Mouse (Mus musculus): Measurements from ENCODE around the gene Dctn3.

The Dctn3 gene

DNA sequence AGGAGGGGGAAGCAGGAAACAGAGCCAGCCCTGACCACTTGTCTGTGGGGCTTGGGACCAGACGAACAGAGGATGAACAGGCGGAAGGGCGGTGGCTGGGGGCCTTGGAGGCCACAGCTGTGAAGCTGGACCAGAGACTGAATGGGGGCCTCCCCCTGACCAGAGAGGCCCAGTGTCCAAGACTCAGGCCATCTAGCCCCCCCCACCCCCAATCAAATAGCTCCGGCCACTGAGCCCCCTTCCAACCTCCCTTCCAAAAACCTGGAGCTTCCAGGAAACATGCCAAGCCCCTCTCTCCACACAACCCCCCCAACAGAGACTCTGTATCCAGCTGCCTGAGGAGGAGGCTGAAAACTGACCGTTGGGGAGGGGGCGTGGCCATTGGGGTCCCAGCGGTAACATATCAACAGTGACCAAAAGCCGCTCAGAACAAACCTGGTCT is 50.4 kb downstream of the Dctn3 start:
- no peak for DNase-seq (ENCODE audit: low read depth, low spot score)

DNA sequence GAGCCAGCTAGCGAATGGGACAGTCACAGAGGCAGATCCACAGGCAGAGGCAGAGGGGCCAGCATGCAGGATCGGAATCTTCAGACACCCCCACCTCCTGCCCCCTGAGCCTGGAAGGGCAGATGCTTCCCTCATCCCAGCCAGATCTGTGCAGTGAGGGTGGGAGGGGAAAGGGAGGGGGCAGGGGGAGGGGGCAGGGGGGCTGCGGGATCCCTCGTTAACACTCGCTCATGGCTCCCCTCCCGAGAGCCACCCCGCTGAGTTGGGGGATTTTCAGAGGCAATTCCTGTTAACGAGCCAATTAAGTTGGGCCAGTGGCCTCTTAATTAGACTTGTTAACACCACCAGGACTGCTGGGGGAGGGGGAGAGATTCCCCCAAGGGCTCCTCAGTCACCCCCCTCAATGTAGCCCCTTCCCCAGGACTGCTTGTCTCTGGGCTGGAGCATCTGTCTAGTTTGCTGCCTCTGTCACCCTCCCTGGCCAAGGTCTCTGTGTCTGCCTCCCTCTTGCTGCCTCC is 50.9 kb downstream of the Dctn3 start:
- no peak for DNase-seq (ENCODE audit: low read depth, low spot score)

DNA sequence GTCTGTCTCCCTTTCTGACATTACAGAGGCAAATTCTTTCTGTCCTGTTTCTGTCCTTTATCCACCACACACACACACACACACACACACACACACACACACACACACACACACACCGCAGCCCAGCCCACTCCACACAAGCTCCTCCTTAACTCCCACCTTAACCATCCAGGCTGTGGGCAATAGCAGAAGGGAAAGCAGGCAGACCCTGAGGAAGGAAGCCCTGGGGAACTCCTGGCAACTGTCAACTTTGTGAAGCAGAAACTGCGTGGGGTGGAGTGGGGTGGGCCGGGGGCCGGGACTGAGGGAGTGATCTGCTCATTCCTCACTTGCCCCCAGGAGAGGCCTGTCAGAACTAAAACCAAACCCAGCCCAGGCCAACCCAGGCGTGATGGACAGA is 51.5 kb downstream of the Dctn3 start:
- no peak for DNase-seq (ENCODE audit: low read depth, low spot score)

DNA sequence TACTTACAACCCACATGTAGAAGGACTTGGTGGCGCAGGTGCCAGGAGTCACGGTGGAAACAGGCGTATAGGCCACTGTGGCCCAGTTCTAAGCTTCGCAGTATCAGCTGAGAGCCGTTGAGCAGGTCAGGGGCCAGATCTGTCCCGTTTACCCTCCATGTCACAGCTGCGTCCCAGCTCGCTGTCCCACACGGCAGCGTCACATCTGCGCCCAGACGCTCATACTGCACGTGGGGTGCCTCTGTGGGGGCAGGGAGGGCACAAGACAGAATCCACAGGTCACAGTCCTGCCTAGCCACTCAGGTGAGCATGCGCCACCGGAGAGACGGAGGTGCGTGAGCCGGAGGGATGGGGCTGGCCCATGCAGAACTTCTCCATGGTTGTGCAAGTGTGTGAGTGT is 52.1 kb downstream of the Dctn3 start:
- no peak for DNase-seq (ENCODE audit: low read depth, low spot score)

DNA sequence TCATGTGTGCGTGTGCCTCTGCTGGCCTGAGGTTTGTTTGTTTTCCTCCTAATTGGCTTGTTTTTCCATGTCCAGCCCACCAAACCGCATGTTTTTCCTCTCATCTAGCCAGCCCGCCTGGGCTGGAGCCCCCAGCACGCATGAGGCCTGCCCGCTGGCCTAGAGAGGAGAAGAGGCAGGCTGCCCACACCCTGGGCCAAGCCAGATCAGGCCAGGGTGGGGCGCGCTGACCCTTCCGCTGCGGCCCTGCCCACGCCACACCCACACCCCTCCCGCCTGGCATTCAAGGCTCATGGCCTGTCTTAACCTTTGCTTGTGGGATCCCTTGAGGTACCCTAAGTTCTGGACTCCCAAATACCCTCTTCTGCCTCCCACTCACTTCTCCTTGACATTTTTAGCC is 56.3 kb downstream of the Dctn3 start:
- no peak for DNase-seq (ENCODE audit: low read depth, low spot score)

DNA sequence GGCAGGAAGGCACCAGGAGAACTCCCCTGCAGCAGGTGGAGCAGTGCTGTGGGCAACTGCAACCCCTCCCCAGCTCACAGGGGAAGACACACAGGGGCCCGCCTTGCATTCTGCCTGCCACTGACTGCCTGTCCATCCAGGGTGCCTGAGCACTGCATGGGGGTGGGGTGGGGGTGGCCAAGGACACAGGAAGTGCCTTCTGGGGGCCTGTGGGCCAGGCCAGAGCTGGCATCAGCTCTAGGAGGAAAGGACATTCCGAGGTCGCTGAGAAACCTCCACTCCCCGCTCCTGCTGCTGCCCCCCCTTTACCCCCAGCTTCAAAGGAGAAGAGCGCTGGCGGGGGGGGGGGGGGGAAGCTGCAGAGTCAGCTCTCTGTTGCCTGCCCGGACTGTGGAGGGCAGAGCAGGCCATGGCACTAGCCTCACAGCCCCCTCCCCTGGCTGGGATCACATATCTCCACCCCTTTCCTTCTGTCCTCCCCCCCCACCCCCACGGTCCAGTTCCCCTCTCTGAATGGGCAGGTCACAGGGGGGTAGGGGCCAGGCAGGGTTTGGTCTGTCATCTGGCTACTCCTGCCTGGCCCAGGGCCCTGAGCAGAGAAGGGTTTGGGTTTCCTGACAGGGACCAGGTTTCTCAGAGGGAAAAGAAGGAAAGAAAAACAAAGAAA is 57.8 kb downstream of the Dctn3 start:
- no peak for DNase-seq (ENCODE audit: low read depth, low spot score)

Data from ES-CJ7 (cell line).